Mouse (Mus musculus) brain, embryonic 14.5 days (tissue): ENCODE results near the gene Dcdc2a. TPM values are rescaled to one million over a fixed set of nuclear protein-coding genes. Genes with fewer than 3 reads are reported as not detected.

Experiments used
- DNase-seq: peaks from one replicate; pipeline ENCODE4 v3.0.0-alpha.2; 2011; ENCODE audit warnings: low read depth
- CTCF ChIP-seq: fragments of 200-500 bp; IDR thresholded peaks from 2 replicates; pipeline ENCODE4 v1.5.1; 2012; ENCODE audit warnings: inconsistent platforms, mild to moderate bottlenecking, moderate library complexity, borderline replicate concordance; ENCODE audit not compliant: insufficient read depth, insufficient read length; ENCODE audit errors: extremely low read depth
- POLR2A ChIP-seq: fragments of 200-500 bp; IDR thresholded peaks from 2 replicates; pipeline ENCODE4 v1.6.1; 2012; ENCODE audit warnings: mild to moderate bottlenecking, inconsistent platforms, borderline replicate concordance; ENCODE audit not compliant: poor library complexity, insufficient read depth, insufficient read length, severe bottlenecking; ENCODE audit errors: extremely low read depth
- polyA plus RNA-seq: library from polyadenylated mRNA; depleted of rRNA; stranded (reverse); fragments of >200 nt; gene quantifications from 2 replicates; pipeline ENCODE4 v1.2.3, GENCODE M21; 2012; rRNA removed

Gene Dcdc2a
- polyA plus RNA-seq, 1 experiment: 2.9 TPM

DNA sequence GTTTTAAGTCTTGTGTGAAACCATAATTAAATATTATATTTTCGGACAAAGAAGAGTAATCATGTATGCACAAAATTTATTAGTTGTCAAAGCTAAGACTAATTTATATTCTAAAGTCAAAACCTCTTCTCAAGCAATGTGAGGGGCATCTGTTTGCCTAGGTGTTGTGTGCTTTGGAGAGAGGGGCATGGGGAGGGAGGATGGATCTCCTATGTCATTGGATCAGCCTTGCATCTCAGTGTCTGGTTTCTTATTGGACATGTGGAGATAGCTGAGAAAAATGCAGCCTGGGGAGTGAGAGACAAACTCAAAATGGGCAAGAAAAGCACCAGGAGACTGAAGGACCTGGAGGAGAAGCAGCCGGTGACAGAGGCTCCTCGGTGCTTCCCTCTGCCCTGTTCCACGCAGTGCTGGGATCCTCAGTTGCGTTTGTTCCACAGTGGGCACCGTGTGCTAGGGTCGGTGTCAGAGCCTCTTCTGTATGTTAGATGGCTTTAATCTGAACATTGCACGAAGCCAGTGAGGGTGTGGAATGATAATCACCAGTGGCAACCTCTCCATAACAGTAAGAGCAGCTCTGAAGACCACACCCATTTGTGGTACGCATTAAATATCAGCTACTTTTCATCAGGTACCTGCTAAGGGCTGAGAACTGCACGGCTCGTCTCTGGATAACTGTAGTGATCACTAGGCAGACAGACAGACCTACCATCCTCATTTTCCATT lies 133.8 kb downstream of the Dcdc2a start:
- TF ChIP-seq POLR2A (no peak), CTCF (no peak)
- no peak for DNase-seq

- no peak for DNase-seq
- TF ChIP-seq POLR2A: no peak
- TF ChIP-seq CTCF: no peak
Measured at GRCm38 (mm10) chr13:25190218-25190617, 134.4 kb downstream of the Dcdc2a start.

GRCm38 (mm10) chr13:25195706-25196105 lies 139.9 kb downstream of the Dcdc2a start:
- DNase-seq: no peak
- TF ChIP-seq CTCF (no peak), POLR2A (no peak)

DNA sequence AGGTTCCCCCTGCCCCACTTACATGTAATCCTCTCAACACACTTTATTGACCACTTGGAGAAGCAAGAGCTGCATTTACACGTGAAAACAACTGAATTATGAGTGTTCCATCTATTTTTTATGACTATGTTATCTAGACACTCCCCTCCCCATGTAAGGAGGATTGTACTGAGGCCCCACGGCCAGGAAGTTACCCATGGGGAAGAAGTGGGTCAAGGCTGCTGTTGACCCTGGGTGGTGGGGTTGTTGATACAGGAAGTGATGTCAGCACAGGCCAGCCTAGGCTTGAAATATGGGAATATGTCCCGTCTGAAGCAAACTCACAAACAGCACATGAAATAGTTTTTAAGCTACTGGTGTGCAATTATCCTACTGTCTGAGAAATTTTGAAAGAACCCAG lies 144.1 kb downstream of the Dcdc2a start:
- no peak for DNase-seq
- TF ChIP-seq POLR2A (no peak), CTCF (no peak)

- DNase-seq: no peak
- TF ChIP-seq CTCF: no peak
- TF ChIP-seq POLR2A: no peak
Measured at GRCm38 (mm10) chr13:25206950-25207349, 151.1 kb downstream of the Dcdc2a start.

GRCm38 (mm10) chr13:25218394-25218793 lies 162.6 kb downstream of the Dcdc2a start:
- no peak for TF ChIP-seq POLR2A
- no peak for TF ChIP-seq CTCF
- no peak for DNase-seq

- TF ChIP-seq CTCF (no peak), POLR2A (no peak)
- DNase-seq: peak; percentile 8
Measured at GRCm38 (mm10) chr13:25220186-25220787, 164.5 kb downstream of the Dcdc2a start.

- DNase-seq: peak; percentile 72
- TF ChIP-seq POLR2A (no peak), CTCF (no peak)
Measured at GRCm38 (mm10) chr13:25251893-25252292, 196.1 kb downstream of the Dcdc2a start.

GRCm38 (mm10) chr13:25254478-25255263 lies 198.9 kb downstream of the Dcdc2a start:
- no peak for TF ChIP-seq CTCF
- TF ChIP-seq POLR2A: no peak
- no peak for DNase-seq

DNA sequence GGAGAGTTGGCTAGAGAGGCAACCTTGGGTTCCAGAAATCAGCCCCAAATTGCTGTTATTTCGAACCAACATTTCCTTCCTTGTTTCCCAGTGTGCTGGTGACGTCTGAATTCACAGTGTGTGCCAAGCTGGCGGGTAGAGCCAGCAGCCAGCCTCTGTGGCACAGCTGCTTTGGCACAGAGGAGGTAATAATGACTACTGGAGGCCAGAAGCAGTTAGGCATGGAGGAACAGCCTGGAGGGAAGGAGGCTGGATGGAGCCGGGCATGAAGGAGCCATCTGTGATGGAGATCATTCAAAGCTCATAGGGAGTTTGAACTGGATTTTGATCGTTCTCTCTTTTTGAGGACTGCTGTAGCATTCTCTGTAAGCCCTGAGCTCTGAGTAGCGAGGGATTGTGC lies 201.8 kb downstream of the Dcdc2a start:
- no peak for TF ChIP-seq POLR2A
- no peak for TF ChIP-seq CTCF
- peak; percentile 29 for DNase-seq

Other genes starting within 250 kb of the Dcdc2a start
- gene Acot13, start 224.5 kb upstream of the Dcdc2a start, polyA plus RNA-seq: 33.9 and 38.0 TPM in 2 replicates
- gene Tdp2, start 224.3 kb upstream of the Dcdc2a start, polyA plus RNA-seq: 46.8 and 63.3 TPM in 2 replicates
- gene D130043K22Rik, start 210.9 kb upstream of the Dcdc2a start, polyA plus RNA-seq: 1.9 and 3.6 TPM in 2 replicates
- gene Aldh5a1, start 118.3 kb upstream of the Dcdc2a start, polyA plus RNA-seq: 12.2 and 17.9 TPM in 2 replicates
- gene Gpld1, start 112.9 kb upstream of the Dcdc2a start, polyA plus RNA-seq: 1.8 and 2.6 TPM in 2 replicates
- 35.7 and 41.3 TPM in 2 replicates for gene Mrs2, start 35.6 kb upstream of the Dcdc2a start, polyA plus RNA-seq
- 21.8 and 31.3 TPM in 2 replicates for gene Nrsn1, start 214.5 kb downstream of the Dcdc2a start, polyA plus RNA-seq